Mouse (Mus musculus) 3T3-L1 (cell line): ENCODE data around the gene Icam4.
"Not testable (repeated sequence)": the region's sequence is repeated elsewhere in the genome, so short reads cannot be mapped to it uniquely, and the experiment has no call there.

ENCODE experiments used
- DNase-seq: peaks from one replicate; pipeline ENCODE4 v3.0.0-alpha.2; 2015; ENCODE audit warnings: low read depth, low spot score

The Icam4 gene

DNA sequence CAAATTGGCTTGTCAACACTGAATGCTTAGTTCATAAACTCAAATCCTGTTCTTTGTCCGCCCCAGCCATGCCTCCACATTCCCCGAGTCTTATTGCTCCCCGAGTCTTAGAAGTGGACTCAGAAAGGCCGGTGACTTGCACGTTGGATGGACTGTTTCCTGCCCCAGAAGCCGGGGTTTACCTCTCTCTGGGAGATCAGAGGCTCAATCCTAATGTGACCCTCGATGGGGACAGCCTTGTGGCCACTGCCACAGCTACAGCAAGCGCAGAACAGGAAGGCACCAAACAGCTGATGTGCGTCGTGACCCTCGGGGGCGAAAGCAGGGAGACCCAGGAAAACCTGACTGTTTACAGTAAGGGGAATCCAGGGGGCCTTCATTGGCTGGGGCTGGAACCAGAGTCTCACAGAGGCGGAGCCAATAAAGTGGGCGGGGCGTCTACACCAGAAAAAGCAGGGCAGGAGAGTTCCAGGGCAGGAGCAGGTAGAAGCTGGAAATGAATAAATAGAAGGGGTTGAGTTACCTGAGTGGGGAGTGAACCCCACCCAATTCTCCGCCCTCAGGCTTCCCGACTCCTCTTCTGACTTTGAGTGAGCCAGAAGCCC lies 5.4 kb downstream of the Icam4 start:
- no peak for DNase-seq

DNA sequence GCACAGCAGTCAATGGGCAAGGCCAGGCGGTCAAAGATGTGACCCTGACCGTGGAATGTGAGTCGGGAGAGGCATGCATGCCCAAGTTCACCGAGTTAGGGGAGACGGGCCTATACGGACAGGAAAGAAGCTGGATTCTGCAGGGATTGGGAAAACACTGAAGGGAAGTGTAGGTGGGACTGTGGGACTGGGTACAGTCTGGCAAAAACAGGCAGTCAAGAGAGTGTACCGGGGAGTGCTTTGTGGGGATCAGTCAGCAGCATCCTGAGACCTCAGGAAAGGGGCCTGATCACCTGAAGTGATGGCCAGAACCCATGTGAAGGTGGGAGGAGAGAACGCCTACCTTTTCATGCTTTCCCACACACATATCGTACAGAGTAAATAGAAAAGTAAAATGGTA lies 6.4 kb downstream of the Icam4 start:
- DNase-seq: no peak

DNA sequence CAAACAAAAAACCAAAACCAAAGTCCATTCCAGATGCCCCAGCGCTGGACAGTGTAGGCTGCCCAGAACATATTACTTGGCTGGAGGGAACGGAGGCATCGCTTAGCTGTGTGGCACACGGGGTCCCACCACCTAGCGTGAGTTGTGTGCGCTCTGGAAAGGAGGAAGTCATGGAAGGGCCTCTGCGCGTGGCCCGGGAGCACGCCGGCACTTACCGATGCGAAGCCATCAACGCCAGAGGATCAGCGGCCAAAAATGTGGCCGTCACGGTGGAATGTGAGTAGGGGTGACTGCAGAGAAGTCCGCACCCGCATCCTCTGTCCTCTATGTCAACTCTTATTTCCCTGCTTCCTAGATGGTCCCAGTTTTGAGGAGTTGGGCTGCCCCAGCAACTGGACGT lies 7.0 kb downstream of the Icam4 start:
- DNase-seq: no peak

DNA sequence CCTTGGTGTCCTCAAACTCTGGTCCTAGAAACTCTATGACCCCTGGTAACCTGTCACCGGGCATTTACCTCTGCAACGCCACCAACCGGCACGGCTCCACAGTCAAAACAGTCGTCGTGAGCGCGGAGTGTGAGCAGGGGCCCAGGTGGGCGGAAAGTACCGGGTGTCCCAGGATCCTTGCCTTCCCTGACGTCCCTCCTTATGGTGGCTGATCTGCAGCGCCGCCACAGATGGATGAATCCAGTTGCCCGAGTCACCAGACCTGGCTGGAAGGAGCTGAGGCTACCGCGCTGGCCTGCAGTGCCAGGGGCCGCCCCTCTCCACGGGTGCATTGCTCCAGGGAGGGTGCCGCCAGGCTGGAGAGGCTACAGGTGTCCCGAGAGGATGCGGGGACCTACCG lies 7.5 kb downstream of the Icam4 start:
- DNase-seq: no peak

DNA sequence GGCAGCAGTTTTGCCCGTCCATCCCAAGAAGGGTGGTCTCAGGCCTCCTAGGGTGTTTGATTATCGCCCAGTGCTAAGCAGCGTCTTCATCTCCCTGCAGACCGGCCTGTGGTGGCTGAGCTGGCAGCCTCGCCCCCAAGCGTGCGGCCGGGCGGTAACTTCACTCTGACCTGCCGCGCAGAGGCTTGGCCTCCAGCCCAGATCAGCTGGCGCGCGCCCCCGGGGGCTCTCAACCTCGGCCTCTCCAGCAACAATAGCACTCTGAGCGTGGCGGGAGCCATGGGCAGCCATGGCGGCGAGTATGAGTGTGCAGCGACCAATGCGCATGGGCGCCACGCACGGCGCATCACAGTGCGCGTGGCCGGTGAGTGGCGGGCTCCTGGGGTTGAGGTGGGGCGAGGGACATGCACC lies 8.3 kb downstream of the Icam4 start:
- no peak for DNase-seq

- DNase-seq: no peak
Measured at GRCm38 (mm10) chr9:21039779-21040178, 10.6 kb downstream of the Icam4 start.

DNA sequence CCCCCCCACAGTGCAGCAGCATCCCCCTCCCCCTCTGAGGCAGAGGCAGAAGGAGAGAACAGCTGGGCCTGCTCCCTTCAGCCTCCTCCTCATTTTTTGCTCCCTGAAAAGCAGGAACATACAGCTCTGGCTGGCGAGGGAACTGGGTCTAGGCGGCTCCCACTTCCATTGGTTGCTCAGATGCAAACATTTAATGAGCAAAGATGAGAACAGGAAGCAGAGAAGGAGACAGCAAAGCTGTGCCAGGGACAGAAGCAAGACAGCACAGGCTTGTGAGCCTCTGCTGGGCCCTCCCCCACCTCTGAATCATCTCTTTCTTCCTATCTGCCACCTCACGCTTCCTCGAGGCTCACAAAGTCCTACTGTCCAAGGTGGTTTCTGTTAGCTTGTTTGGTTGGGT lies 12.1 kb downstream of the Icam4 start:
- DNase-seq: peak; percentile 34

- no peak for DNase-seq
Measured at GRCm38 (mm10) chr9:21043563-21043962, 14.4 kb downstream of the Icam4 start.

DNA sequence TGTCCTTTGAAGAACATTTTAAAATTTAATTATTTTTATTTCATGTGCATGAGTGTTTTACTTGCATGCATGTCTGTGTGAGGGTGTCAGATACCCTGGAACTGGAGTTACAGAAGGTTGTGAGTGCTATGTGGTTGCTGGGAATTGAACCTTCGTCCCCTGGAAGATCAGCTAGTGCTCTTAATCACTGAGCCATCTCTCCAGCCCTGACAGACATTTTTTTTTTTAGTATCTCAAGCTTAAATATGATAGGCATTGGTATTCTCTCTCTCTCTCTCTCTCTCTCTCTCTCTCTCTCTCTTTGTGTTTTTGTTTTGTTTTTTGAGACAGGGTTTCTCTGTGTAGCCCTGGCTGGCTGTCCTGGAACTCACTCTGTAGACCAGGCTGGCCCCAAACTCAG lies 15.6 kb downstream of the Icam4 start:
- not testable (repeated sequence) for DNase-seq

DNA sequence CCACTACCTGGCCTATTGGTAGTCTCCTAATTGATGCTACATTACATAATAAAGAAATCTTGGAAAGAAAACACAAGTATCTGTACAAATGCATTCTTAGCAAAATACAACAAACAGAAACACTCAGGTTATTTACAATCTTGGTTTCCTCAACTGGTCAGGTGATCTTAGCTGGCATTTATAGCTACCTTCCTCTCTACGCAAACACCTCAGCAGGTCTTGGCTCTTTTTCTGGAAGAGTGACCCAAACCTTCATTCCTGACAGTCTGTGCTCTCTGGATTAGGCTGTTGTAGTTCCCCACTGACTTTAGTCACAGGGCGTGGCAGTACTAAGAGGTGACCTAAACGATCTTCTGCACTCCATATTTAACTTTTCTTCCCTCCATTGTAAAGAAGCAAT lies 16.1 kb downstream of the Icam4 start:
- no peak for DNase-seq

- no peak for DNase-seq
Measured at GRCm38 (mm10) chr9:21051578-21051977, 22.4 kb downstream of the Icam4 start.

GRCm38 (mm10) chr9:21062928-21063327 lies 33.8 kb downstream of the Icam4 start:
- no peak for DNase-seq

- no peak for DNase-seq
Measured at GRCm38 (mm10) chr9:21067006-21067684, 38.0 kb downstream of the Icam4 start, which contains the start of gene Zglp1. Gene Zglp1, minus strand, starts transcription at chr9:21067093.

DNA sequence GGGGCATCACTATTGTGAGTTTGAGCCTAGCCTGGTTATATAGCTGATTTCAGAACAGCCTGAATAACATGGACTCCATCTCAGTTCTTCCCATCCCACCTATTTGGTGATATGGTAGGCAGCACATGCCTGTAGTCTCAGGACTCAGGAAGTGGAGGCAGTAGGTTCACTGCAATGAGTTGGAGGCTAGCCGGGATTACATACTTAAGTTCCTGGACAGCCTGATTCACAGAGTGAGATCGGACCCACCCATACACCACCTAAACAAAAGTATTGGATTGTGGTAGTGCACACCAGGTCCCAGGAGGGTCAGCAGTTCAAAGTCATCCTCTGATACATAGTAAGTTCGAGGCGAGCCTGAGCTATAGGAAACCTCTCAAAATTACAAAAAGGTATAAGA lies 43.5 kb downstream of the Icam4 start:
- DNase-seq: peak; percentile 64

- peak; percentile 92 for DNase-seq
Measured at GRCm38 (mm10) chr9:21073044-21073840, 44.1 kb downstream of the Icam4 start, which contains the start of the genes Gm49373 and Fdx1l. Gene Gm49373, minus strand, starts transcription at chr9:21073096. Gene Fdx1l, minus strand, starts transcription at chr9:21073614.

DNA sequence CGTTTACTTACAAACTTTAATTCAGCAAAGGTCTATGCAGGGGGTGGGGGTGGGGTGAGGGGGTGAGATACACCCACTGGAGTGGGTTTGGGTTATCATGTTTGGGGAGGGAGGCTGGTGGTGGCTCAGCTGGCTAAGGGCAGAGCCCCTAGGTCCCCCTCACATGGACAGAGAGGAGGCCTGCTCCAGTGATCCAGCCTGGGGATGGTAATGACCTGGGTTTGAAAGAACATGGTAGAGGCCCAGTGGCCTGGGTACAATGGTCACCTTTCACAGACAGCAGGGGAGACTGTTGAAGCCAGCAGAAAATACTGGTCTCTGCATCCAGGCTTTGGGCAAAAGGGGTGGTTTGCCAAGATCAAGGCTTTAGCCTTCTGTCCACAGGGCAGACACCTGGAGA lies 45.0 kb downstream of the Icam4 start:
- DNase-seq: no peak

DNA sequence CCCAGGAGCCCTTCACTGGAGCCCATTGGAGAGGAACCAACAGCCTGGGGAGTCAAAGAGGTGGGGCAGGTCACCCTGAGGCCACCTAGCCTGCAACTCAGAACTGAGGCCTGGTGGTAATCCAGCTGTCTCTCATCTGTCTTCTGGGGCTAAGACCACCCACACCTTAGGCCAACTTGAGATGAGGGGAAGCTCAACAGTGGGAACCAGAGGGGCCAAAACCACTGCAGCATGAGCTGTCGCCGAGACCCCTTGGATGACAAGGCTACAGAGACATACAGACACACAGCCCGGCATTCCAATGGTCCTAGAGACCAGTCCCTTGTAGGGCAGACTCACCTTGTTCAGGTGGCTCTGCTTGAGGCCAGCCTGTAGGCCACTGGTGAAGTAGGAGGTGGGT lies 46.5 kb downstream of the Icam4 start:
- no peak for DNase-seq
